Mouse (Mus musculus) central nervous system, embryonic 18 days (tissue): Measurements from ENCODE around the gene Snapc1. TPM values are rescaled to one million over a fixed set of nuclear protein-coding genes. Genes with fewer than 3 reads are reported as not detected.

Experiments used
- polyA plus RNA-seq: library from polyadenylated mRNA; depleted of rRNA; stranded (reverse); fragments of >200 nt; gene quantifications from 2 replicates; pipeline ENCODE4 v1.2.3, GENCODE M21; 2012; rRNA removed

The Snapc1 gene
- polyA plus RNA-seq, result 37.4 and 41.5 TPM in 2 replicates

DNA sequence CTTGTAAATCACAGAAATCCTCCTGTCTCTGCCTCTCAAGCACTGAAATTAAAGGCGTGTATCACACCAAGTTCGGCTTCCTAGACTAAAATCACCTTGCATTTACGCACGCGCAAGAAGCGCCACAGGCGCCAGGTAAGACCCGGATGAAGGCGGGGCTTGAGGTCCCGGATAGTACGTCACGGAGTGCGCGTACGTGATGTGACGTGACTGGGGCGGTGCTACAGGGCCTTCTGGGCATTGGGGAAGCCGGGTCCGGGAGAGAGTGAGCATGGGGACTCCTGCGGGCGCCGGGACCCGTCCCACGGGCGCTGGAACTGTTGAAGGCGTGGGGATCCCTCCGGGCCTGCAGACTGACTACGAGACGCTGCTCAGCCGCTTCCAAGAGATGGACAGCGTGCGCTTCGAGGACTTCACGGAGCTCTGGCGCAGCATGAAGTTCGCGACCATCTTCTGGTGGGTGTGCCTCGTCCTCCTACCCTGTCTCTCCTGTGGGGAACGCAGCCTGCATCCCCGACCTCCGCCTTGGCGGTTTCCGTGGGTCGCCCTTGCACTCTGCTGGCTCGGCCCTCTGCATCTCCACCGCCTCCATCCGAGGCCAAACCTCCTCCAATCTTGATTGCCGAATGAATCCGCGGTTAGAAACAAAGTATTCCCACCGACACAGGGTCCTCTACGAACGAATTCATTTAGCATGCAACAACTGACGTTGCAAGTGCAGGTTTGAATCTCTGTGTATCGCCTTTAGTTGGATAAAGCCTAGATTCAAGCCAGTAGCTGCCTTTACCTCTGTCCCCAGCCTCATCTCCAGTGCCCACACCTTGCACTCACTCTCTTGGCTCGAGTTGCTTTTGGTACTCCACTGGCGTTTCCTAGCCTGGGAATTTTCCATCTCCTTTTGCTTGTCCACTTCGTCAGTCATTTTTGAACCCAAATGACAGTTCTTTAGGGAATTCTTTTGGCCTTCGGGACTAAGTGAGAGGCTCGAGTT is at the start of gene Snapc1:
Gene Snapc1 (plus strand): TSS at position 191 of the 991 bp plus-strand sequence.

DNA sequence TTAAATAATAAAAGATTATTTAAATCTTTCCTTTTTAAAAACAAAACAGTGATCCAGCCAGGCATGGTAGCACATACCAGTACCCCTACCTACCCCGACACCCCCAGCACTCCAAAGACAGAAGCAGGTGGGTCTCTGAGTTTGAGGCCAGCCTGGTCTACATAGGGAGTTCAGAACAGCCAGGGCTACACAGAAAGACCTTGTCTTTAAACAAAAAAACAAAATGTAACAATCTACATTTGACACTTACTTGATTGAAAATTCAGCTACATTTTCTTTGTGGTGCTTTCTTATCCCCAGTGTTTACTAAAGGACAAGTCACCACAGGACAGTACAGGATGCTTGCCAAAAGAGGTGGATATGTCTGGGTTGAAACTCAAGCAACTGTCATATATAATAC is 26.9 kb upstream of the Snapc1 start, which contains the start of gene Gm49321:
Gene Gm49321 (plus strand): TSS at position 301 of the 400 bp plus-strand sequence.

DNA sequence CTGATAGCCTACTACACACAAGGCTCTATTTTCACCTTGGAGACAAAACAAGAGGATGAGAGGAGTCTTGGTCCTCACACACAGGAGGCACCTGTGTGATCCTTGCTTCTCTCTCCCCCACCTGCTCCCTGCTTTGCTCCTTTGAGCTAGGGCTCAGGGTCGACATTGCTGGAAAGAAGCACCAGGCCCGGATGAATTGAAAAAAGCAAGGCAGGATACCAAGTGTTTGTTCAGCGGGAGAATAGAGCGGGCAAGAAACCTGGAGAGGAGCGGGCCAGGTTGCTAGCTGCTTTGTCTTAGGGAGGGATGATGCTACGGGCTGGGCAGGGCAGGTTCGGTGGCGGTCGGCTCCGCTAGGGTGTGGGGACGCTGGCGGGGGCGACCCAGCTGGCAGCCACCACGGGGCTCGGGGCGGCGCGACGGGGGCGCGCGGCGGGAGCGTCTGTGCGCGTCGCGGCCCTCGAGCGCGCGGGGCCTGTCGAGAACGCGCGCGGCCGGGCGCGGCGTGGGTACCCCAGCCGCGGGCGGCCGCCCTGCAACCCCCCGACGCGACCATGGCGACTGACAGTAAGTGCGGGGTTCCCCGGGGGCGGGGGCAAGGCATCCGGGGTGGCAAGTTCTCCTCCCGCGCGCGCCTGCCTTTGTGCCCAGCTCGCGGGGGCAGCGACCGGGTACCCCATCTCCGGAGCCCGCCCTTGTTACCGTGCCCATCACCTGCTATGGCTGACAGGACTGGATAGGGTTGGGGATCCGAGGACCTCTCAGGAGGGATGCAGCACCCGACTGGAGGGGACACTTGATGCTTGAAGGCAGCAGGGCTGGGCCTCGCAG is 33.2 kb downstream of the Snapc1 start, which contains the start of gene Syt16:
Gene Syt16 (plus strand): TSS at position 365 of the 831 bp plus-strand sequence.

Other genes starting within 250 kb of the Snapc1 start
- 55.3 and 56.9 TPM in 2 replicates for gene Hif1a, start 63.1 kb upstream of the Snapc1 start, polyA plus RNA-seq
- gene Gm49321, start 26.8 kb upstream of the Snapc1 start, polyA plus RNA-seq, result not detected in 2 replicates
- 72.3 and 74.8 TPM in 2 replicates for gene Syt16, start 33.2 kb downstream of the Snapc1 start, polyA plus RNA-seq